Mouse (Mus musculus): ENCODE measurements around the gene Castor1.
A peak's percentile ranks its signal among the peaks of the same experiment; 100 is the strongest.
"Not testable (repeated sequence)": the region's sequence is repeated elsewhere in the genome, so short reads cannot be mapped to it uniquely, and the experiment has no call there.

The Castor1 gene

DNA sequence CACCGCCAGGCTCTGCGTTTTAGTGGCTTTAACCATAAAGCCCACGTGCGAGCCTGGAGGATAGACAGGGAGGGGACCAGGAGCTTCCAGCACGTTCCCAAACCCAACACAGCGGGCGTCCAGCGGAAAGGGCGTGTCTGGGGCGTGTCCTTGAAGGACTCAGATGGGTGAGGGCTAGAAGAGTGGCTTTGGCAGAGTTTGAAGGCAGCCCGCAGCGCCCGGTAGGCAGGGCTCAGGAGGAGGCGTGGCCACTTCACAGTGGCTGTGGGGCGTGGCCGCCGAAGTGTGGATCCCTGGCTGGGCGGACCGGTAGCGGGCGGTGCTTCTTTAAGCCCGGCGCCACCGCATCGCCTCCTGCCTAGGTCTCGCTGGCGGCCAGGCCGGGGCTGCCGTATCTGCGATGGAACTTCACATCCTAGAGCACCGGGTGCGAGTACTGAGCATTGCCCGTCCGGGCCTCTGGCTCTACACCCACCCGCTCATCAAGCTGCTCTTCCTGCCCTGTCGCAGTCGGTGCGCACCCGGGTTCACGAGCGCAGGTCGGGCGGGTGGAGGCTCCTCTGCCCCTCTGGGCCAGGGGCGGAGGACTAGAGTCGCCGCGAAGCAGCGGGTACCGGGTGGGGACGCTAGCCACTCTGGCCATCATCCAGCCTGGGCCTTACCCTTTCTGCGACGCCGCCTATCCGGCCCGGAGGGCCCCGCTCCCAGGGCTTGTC, at the start of gene Castor1:
Gene Castor1 (plus strand): TSS at position 312 of the 716 bp plus-strand sequence.
- DNase-seq: peak; percentile 63

DNA sequence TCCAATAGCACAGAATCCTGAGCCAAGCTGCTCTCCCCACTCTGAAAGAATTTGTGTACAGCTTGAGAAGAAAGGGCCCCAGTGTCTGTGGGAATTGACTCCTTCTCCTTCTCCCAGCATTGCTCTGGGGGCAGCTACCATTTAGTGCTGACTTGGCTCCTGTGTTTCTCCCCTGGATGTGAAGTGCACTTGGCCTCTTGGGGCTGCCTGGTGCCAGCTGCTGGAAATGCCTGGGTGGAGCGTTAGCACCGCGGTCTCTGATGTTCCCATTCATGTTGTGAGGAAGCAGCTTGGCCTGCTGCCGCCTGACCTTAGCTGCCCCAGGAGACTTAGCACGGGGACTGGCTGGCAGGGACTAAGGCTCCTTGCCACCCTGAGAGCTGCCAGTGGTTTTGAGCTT, 43.4 kb upstream of the Castor1 start:
- DNase-seq: peak; percentile 67

DNA sequence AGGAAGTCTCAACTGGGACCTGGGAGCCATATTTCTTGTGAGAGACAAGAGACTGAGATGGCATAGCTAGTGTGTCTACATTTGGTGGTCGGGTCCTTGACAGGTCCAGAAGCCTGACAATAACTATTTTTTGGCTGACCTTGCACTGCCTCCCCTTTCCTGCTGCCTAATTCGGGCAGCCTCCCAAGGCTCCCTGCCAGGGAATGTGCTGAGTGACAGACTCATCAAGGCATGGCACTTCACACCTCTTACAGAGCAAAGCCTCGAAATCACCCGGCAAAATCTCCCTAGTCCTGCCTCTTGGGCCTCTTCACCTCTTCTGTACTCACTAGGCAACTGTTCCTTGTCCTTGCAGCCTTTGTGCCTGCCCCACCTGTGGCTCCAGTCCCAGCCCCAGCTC, 40.3 kb upstream of the Castor1 start:
- DNase-seq: no peak

DNA sequence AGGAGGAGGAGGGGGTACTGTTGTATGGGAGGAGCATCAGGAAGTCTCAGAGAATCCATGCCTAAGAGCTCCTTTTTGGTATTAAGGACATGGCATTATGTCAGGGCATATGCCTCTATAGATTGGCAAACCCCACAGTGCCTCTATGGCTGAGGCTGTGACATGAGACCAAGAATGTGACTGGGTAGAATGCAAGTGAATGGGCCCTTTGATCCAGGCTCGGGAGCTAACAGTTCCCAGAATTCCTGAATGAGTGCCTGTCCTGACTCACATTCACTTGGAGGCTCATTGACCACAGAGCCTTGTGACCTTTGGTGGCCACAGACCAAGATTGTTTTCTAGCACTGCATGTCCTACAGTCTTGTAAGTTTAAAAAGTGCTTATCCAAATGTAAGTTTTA, 36.0 kb upstream of the Castor1 start:
- no peak for DNase-seq

DNA sequence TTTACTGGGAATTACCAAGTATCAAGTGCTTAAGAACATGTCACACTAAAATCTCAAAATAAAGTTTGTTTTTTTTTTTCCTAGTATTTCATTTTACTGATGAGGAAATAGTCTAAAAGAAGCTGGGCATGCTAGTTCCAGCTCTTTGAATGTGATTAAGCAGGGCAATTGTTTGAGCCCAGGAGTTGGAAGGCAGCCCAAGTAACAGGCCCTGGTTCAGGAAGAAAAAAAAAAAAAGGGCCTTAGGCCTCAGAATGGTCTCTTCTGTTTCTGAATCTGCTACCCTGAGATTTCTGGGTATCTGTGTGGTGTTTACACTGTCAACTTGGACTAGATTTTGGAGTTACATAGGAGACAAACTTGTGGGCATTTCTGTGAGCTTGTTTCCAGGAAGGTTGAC, 34.5 kb upstream of the Castor1 start:
- no peak for DNase-seq

DNA sequence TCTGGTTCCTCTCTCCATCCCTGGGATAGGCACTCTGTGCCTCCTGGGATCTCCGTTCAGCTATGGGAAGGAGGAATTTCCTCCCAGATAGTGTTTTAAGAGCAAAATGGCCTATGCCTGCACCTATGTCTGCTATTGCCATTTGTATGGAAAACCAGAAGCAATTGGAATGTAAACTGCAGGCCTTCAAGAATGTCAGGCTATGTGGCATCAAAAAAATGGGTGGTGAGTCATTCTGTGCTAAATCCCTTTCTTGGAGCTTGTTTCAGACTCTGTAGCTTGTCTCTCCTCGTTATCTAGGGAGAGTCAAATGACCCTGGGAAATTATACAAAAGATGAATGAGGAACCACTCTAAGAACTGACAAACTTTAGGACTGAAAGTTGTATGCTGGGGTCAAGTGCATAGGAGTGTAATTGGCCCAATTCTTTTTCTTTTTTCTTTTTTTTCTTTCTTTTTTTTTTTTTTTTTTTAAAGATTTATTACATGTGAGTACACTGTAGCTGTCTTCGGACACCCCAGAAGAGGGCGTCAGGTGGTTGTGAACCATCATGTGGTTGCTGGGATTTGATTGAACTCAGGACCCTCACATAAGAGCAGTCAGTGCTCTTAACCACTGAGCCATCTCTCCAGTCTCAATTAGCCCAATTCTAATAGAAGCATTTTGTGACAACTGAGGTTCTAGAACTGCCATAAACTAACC, 33.6 kb upstream of the Castor1 start:
- DNase-seq: no peak

DNA sequence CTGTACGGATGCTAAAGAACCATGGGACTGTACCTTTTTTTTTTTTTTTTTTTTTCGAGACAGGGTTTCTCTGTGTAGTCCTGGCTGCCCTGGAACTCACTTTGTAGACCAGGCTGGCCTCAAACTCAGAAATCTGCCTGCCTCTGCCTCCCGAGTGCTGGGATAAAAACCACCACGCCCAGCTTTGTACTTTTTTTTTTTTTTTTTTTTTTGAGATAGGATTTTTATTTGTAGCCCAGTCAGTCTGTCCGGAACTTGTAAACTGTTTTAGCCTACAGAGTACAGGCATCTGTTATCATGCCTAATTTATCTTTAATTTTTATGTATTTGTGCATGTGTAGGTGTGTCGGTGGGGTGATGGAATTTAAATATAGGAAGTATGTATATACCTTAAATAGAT, 32.5 kb upstream of the Castor1 start:
- DNase-seq: not testable (repeated sequence)

DNA sequence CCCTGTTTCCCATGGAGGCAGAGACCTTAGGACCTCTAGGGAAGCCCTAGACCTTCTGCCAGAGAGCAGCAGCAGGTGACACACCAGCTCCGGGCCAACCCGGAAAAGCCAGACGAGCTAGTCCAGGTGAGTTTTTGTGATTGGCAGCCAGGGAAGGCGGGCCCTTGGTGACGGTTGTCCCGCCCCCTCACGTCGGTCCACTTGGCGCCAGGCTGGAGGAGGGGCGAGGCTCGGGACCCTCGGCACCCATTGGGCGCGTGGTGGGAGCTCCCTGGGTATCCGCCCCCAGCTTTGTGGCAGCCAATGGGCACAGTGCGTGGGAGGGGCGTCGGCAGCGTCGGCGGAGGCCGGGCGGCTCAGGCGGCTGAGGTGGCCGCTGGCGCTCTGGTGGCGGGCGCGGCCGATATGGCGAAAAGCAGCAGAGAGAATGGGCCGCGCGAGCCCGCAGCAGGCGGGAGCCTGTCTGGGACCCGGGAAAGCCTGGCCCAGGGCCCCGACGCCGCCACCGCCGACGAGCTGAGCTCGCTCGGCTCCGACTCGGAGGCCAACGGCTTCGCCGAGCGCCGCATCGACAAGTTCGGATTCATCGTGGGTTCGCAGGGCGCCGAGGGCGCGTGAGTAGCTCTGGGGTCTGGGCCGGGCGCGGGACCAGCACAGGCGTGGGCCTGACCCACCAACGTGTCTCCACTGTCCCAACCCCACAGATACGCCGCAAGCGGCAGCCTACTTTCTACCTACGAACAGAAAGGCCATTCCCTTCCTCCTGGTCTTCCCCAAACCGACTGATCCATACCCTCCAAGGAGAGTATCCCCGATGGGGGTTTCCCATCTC, 31.3 kb upstream of the Castor1 start, which contains the start of gene Tbc1d10a:
Gene Tbc1d10a (plus strand): TSS at position 304 of the 832 bp plus-strand sequence.
- peak; percentile 99 for DNase-seq

DNA sequence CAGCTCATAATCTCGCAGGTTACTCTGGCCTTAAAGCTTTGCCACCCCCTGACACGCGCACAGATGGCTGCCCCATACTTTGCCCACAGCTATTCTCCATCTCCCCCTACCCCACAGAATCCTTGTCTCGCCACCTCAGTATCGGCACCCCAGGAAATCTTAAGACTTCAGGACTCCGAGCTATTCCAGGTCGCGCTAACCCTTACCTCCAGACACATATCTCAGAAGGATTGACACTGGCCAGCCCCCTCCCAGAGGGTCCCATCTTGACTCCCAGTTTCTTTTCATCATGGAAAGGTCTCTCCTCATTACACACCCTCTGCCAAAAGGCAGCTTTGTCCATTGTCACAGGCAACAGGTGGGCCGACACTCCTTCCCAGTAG, 30.7 kb upstream of the Castor1 start:
- no peak for DNase-seq

DNA sequence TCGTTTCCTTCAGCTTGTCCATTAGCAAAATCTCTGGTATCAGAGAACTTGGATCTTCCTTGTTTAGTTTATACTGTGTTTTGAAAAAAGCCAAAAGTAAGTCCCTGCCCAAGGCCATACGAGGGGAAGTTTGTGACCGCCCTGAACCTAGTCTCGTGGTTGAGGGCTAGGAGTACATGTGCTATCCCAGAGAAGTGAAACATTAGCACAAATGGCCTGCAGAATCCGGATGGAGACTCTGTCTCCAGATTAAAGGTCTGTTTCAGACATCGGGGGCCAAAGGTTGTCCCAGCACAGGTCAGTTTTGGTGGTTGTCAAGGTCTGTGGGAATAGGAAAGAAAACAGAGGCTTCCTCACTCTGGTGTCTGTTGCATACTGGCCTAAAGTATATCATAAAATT, 28.8 kb upstream of the Castor1 start:
- DNase-seq: no peak

DNA sequence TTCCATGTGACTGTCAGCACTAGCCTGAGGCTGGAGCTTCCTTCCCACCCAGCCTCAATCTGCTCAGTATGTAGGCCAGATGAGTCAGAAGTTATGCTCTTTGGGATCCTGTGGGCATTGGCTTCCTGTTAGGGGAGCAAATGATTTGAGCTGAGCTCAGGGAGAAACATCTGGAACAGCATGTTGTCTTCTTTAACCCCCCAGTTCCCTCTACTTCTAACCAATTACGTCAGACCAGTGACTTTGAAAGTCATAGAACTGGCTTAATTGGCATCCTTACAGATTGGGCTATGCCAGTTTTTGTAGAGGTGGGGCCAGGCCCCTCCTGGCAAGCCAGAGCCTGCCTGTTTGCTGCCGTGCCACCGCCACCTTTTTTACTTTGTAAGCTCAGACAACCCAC, 27.3 kb upstream of the Castor1 start:
- DNase-seq: no peak

DNA sequence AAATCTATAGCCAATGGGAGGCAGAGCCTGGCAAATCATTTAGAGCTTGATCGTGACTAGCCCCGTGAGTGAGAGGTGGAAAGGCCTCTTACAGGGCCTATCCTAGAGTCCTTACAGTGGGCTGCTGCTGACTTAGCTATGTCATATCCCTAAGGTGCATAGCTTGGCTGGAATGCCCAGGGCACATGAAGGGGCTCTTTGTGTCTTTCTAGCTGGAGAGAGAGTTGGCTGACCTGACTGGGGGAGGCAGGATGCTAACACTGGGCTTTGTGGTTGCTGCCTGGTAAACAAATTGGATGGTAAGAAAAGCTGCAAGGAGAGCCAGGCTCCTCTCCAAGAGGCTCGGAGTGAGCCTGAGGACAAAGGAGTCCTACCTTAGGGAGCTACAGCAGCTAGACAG, 25.3 kb upstream of the Castor1 start:
- DNase-seq: no peak

DNA sequence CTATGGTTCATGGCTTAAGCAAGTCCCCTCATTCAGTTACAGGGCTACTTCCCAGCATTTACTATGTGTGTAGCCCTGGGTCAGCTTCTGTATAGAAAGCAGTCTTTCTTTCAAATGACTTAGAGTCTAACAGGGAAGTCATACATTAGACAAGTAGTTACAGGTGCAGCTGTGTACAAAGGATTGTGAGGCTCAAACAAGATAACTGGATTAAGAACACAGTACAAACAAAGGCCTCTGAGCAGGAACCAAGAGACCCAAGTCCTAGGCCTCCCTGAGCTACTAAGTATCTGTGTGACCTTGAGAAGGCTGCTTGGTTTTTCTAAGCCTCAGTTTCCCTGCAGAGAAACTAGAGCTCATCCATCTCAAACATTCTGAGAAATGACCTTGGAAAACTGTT, 24.6 kb upstream of the Castor1 start:
- no peak for DNase-seq

DNA sequence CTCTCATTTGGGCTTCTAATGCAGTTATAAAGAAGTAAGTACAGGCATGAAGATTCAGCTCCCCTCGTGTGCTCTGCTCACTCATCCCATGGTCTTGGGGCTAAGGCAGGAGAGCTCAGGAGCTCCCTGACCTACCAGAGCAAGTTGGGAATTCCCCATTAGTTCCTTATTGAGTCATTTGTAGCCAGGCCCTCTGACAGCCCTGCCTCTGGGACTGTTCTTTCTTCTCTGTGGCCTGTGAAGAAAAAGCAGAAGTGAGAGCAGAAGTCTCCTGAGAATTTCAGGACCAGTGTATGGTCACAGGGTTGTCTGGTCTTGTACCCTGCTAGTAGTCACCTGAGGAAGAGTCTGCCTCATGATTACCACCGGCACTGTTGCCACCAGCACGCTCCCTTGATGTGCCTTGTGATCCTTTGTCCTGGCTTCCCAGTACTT, 22.4 kb upstream of the Castor1 start:
- no peak for DNase-seq

DNA sequence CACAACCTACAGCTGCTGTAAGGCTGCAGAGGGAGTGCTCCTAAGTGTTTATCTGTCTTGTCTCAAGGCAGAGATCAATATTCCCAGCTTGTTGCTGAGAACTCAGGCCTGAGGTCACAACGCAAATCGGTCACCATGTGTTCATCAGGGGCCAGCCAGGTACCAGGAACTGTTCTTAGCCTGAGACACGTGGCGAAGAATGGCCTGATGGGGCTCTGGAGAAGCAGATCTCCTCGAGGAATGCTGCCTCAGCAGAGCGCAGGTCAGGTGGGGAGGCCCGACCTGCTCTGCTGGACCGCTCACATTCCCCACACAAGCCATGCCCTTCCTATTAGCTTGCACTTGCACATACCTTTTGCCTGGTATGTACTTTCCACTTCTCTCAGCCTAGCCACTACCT, 21.4 kb upstream of the Castor1 start:
- no peak for DNase-seq

DNA sequence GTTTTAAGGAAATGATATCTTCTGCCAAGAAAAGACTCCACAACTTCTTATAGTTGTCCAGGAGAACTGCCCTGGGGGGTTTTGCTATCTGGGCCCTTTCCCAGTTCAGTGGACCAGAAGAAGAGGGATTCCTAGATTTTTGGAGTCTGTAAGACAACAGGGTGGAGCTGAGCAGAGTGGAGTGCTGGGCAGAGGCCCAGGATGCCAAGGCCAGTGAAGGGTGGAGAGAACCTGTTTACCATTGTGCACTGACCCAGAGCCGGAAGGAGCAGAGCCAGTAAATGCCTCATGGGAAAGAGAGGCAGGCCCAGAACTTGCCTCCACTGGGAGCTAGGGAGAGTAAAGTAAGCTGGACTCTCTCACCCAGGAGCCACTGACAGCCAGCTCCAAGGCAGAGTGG, 20.3 kb upstream of the Castor1 start:
- DNase-seq: no peak

DNA sequence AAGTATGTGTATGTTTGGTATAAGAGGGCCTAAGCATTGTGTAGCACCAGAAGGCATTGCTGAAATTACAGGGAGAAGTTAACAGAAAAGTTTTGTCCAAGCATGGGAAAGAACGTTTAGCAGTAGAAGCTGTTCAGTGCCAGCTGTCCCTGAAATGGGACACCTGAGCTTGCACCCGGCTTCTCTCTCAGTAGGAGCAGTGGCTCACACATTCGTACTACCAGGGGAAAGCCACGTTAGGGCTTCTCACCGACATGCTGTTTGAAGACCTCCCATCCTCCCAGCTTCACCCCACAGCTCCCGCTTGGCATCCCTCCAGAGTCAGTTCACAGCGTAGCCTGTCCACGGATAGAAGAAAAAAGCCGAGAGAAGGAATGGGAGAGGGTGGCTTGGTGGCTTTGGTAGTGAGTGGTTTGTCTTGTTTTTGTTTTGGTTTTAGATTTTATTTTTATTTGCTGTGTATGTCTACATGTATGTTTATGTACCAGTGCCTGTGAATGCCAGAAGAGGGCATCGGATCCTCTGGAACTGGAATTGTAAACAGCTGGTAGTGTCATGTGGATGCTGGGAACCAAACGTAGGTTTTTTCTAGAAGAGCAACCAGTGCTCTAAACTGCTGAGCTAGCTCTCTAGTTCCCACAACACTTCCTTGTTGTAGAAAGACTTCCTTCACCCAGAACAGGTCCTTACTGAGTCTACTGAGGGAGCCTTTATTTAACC, 15.9 kb upstream of the Castor1 start:
- no peak for DNase-seq

DNA sequence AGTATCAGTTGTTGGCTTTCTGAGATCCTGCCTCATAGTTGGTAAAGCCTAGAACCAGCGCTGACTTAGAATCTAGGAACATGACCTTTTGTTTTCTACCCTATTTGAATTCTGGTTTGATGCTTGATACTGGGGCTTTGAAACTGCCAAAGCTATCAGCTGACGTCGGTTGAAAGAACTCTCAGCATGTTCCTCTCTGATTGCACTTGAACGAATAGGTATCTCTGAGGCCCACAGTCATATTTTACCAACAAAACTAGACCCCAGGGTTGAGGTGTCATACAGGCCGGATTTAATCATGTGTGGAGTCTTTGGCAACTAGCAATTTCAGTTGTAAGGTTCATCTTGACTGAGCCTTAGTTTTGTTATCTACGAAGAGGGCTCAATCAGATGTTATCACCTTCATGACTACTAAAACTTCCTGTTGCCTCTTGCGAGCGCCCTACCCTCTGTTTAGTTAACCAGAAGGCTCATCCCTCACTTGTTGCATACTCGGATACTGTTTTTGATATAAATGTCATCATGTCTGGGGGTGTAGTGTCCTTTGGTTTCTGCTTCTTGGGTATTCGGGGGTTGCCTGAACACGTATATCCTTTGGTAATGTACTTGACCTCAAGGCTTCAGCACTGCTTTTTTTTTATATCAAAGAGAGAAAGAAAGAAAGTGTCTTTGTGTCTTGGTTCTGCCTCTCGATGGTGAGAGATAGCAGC, 14.9 kb upstream of the Castor1 start:
- no peak for DNase-seq

DNA sequence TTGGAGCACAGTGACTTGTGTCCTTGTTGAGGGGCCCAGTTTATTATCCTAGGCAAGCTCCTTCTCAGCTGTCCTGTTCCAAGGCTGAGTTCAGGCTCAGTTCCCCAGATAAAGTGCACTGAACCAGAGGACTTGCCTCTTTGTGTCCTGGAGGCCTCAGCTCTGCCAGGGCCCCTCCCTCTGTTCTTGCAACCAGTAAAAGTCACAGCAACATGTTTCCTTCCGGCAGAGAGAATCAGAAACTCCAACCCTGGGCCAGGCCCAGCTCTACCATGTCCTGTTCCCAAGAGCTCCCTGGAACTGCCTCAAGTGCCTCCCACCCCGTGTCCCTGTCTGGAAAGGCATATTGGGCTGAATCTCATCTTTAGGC, 14.3 kb upstream of the Castor1 start:
- peak; percentile 21 for DNase-seq

DNA sequence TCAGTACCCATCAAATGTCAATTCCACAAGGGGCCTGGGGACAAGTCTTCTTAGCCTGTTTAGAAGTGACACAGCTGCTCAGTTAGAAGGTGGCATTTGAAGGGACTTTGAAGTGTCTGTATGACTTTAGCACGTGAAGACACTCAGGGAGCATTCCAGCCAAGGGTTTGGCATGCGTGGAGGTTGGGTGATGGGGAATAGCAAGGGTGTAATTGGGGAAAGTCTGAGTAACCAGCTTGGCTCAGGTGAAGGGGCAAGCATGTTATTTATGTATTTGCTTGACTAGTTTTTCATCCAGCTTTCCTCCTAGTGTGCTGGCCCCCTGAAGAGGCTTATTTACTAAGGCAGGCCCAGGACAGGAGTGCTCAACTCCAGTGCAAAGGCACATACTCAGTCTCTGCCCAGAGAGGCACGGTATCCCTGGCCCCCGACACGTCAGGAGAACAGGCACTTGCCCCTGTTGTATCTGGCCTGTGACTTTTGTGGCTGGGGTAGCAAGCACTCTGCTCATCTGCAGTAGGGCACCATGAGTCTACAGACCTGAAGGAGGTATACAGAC, 12.8 kb upstream of the Castor1 start:
- DNase-seq: no peak

DNA sequence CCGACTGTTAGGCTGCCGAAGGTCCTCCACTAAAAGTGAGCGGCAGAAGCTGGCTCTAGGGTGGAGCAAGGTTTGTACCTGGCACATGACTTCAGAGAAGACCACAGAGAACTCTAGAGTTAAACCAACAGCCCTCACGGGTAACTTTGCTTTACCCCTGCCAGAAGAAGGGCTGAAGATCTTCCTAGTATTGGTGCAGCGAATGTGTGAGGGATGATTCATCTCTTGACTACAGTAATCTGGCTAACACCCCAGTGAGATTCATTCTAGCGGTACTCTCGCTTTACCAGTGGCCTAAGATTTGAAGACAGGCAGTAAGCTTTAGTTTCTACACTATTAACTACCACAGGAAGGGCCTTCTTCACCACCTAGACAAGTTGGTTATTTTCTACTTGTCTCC, 12.1 kb upstream of the Castor1 start:
- DNase-seq: no peak

DNA sequence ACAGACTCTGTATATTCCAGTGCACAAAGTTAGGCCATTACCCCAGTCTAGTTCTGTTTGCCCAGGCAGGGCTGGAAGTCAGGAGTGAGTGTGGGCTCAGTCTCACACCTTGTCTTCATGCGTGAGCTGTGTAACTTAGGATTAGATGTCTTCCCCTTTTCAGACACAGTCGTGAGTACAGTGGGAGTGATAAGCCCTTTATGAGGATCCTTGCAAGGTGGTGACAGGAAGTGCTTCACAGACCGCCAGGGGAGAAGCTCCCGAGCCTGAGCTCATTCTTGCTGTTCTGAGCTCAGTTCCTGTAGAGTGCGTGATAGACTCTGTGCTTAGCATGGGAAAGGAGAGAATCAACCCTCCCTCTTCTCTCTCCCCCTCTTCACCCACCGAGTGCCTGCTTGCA, 11.5 kb upstream of the Castor1 start:
- DNase-seq: no peak
